Mouse (Mus musculus) gastrocnemius, postnatal 36 days (tissue): ENCODE measurements around the gene Klk1b8. TPM values are rescaled to one million over a fixed set of nuclear protein-coding genes. Genes with fewer than 3 reads are reported as not detected.
"Not testable (repeated sequence)": the region's sequence is repeated elsewhere in the genome, so short reads cannot be mapped to it uniquely, and the experiment has no call there.

Experiments used
- DNase-seq, 2 experiments: peaks; one replicate each; pipeline ENCODE4 v3.0.0; 2022
- intact Hi-C: fragments of 180-260 bp; cut with DNase I; formaldehyde crosslinking; loops from one replicate; pipeline ENCODE4 v1.15.1; 2025
- long read RNA-seq, 2 experiments: library from polyadenylated mRNA; stranded (forward); transcript quantifications; one replicate each; pipeline ENCODE4 v2.0.0; 2021
- total RNA-seq, 2 experiments: library from RNA; stranded (reverse); gene quantifications; 2 replicates each; pipeline ENCODE4 v1.2.3; 2021

The Klk1b8 gene
- total RNA-seq, result not detected
- long read RNA-seq, experiment 1, result 0 reads
- long read RNA-seq, experiment 2, result 0 reads

GRCm38 (mm10) chr7:43950364-43950763 is at the start of gene Klk1b8:
Gene Klk1b8 (plus strand): TSS chr7:43950664.
- no peak for DNase-seq
- intact Hi-C loops, result no loop called here

GRCm38 (mm10) chr7:43914821-43915220 is 35.6 kb upstream of the Klk1b8 start:
- no peak for DNase-seq
- intact Hi-C loops, result no loop called here

GRCm38 (mm10) chr7:43918426-43918825 is 32.0 kb upstream of the Klk1b8 start:
- intact Hi-C loops, result no loop called here
- no peak for DNase-seq

DNA sequence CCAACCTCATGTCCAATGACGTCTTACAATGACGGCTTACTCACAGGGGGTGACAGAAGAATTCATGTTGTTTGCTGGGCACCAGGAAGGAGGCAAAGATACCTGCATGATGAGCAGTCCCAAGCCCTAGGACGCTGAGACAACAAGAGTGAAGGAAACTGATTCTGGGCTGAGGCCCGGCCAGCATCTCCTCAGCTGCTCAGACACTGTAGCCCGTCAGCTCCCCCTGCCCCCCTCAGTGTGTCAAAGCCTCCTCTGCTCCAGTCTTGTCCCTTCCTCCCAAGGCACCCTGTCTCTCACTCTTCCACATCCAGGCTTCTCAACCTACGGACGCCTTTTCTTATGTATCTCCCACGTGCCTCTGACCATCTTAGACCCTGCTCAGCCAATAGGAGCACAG is 31.6 kb upstream of the Klk1b8 start:
- intact Hi-C loops, result no loop called here
- no peak for DNase-seq

GRCm38 (mm10) chr7:43919559-43920451 is 30.7 kb upstream of the Klk1b8 start:
- intact Hi-C loops, result no loop called here
- DNase-seq, result no peak

DNA sequence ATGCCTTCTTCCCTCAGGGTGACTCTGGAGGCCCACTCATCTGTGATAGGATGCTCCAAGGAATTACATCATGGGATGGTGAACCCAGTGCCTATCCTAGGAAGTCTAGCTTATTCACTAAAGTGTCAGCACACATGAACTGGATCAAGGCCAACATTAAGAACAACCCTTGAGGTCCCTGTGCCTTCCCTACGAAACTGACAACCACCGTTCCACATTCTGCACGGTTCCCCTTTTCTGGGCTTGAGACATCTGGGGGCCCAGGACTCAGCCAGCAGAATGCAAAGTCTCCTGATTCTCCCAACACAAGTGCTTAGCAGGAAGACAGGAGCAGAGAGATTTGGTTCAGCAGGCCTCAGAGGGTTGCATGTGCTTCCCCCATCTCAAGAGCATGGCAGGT is 29.9 kb upstream of the Klk1b8 start:
- intact Hi-C loops, result no loop called here
- DNase-seq, result no peak

- no peak for DNase-seq
- intact Hi-C loops, result no loop called here
These were observed 29.4 kb upstream of the Klk1b8 start for GRCm38 (mm10) chr7:43921087-43921486.

DNA sequence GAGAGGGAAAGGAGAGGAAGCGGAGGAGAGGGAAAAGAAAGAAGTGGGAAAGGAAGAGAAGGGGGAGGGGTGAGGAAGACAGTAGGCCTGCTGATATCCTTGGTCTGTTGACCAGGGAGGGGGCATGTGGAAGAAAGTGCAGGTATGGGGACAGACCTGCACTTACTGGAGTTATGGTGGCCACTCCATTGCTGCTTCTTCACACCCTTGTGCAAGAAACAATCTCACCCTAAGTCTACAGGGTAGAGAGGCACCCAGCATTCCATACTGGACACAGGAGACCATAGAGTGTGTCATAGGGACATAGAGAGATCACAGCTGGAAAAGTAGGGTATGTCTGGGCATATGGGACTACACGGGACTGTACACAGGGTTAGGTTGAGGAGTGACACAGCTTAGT is 28.5 kb upstream of the Klk1b8 start:
- DNase-seq, result no peak
- intact Hi-C loops, result no loop called here

GRCm38 (mm10) chr7:43925985-43926384 is 24.5 kb upstream of the Klk1b8 start:
- no peak for DNase-seq
- intact Hi-C loops, result no loop called here

DNA sequence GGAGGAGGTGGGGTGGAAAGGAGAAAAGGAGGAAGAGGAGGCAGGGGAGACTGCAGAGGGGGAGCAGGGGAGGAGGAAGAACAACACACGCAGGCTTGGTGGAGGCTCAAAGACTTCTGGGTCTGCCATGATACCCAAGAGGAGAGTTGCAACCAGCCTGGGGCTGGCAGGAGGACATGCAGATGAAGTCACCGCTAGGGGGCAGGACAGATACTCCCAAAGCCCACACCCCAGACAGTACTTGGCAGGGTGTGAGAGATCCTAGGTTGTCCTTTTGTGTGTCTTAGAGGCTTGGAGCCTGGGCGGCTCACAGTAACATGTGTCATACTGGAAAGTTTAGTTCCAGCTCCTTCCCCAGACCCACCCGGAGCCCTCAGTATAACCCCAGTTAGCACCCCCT is 21.9 kb upstream of the Klk1b8 start:
- intact Hi-C loops, result no loop called here
- DNase-seq, result no peak

GRCm38 (mm10) chr7:43932337-43932736 is 18.1 kb upstream of the Klk1b8 start:
- DNase-seq, result no peak
- intact Hi-C loops, result no loop called here

DNA sequence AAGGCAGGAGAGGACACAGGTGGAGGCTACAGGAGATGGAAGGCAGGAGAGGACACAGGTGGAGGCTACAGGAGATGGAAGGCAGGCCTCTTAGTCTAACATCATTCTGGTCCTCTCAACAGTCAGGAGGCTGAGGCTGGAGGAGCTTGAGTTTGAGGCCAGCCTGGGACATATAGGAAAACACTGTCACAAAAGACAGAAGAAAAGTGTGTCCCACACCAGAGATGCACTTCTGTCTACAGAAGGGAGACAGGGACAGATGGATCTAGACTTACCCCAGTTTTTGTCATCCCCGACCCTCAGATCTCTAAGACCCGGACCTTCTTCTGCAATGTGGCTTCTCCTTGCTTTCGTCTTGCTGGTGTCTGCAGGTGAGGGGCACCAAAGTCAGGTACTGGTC is 17.0 kb upstream of the Klk1b8 start, which contains the start of gene Klk15:
TSS of gene Klk15 (plus strand) at position 301 of the 400 bp plus-strand sequence.
- no peak for DNase-seq
- intact Hi-C loops, result no loop called here

DNA sequence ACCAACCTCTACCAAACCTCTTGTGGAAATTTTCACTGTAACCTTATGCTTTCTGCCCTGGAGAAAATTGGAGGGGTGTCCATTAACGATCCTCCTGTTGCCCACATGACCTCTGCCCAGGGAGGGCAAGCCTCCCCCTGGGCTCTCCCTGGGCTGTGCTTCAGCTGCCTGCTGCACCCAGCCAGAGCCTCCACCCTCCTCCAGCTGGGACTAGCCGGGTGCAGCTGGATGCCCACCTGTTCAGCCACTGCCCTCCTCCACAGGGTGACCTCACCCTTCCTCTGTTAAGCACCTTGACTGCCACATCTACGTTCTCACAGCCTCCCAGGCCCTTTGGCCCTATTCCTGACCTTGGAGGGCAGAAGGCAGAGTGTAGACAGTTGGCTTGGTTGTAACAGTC is 15.7 kb upstream of the Klk1b8 start:
- intact Hi-C loops, result no loop called here
- no peak for DNase-seq

GRCm38 (mm10) chr7:43936551-43936950 is 13.9 kb upstream of the Klk1b8 start:
- intact Hi-C loops, result no loop called here
- no peak for DNase-seq

DNA sequence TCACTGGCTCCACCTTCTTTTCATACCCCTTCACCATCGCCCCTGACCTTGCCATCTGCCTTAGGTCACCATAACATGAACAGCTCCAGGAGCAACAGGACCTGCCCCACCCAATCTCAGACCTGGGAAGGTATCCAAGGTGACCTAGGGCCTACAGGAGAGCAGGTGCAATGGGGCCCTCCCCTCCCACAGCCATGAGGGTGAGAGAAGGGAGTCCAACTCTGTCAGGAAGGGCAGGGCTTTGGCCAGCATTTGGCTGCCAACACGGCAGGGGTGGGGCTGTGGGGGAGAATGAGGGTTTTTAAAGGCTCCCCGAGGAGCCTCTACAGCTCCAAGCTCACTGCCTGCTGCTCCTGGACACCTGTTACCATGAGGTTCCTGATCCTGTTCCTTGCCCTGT is 8.2 kb upstream of the Klk1b8 start:
- DNase-seq, intact Hi-C loops: not testable (repeated sequence)

- intact Hi-C loops, result no loop called here
- no peak for DNase-seq
These were observed 5.7 kb upstream of the Klk1b8 start for GRCm38 (mm10) chr7:43944727-43945264.

DNA sequence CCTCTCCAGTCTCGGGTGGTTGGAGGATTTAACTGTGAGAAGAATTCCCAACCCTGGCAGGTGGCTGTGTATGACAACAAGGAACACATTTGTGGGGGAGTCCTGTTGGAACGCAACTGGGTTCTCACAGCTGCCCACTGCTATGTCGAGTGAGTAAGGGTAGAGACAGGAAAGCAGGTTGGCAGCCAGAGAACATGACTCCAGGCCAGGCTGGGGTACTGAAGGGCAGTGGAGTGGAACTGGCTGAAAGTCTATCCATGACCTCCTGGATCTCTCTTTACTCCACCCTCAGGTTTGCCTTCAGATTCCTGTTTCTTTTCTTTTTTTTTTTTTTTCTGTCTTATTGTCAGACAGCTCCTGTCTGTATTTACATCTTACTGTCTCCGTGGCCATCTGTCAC is 2.2 kb downstream of the Klk1b8 start:
- no peak for DNase-seq
- intact Hi-C loops, result no loop called here

- no peak for DNase-seq
- intact Hi-C loops, result no loop called here
These were observed 16.0 kb downstream of the Klk1b8 start, which contains the start of gene Klk1b1 for GRCm38 (mm10) chr7:43966451-43966850. Gene Klk1b1 (plus strand): TSS chr7:43966751.

DNA sequence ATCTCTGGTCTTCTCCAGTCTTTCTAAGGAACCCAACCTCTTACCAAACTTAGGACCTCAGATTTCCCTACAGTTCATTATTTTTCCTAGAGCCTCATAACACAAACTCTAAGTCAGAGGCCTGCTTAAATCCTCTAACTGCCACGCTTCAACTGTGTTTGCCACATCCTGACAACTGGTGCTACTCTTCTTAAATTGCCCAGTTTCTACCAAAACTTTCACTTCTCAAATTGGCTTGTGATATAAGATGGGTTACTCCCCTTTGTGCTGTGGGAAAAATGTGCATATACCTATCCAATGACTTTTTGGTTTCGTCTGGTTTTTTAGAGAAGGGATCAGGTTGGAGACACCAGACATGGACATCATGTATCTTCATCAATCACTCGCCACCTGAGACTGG is 16.6 kb downstream of the Klk1b8 start:
- intact Hi-C loops, result no loop called here

GRCm38 (mm10) chr7:43967612-43968011 is 17.1 kb downstream of the Klk1b8 start:
- DNase-seq, result no peak
- intact Hi-C loops, result no loop called here

More for the DNA sequence above, 16.6 kb downstream of the Klk1b8 start:
- DNase-seq, result no peak

DNA sequence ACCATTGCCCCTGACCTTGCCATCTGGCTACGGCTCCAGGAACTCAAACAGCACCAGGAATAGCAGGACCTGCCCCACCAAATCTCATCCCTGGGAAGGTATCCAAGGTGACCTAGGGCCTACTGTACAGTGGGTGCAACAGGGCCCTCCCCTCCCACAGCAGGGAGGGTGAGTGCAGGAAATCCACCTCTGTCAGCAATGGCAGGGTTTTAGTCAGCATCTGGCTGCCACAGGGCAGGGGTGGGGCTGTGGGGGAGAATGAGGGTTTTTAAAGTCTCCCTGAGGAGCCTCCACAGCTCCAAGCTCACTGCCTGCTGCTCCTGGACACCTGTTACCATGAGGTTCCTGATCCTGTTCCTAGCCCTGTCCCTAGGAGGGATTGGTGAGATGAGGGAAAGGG is 25.3 kb downstream of the Klk1b8 start, which contains the start of gene Klk1b9:
TSS of gene Klk1b9 (plus strand) at position 301 of the 400 bp plus-strand sequence.
- intact Hi-C loops, DNase-seq: not testable (repeated sequence)

DNA sequence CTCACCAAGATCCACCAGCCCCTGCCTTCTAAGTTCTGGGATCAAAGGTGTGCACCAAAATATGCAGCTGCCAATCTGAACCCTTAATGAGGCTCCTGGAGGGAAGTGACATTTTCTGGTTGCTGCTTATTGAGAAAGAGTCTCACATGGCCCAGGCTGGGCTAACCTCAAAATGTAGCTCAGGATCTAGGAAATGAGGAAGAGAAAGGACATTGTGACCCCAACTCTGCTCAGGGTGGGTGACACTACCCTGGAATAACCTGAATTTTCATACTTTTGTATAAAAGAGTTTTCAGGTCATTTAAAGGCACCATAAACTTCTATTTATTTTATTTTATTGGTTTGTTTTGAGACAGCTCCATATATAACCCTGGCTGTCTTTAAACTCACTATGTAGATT is 35.2 kb downstream of the Klk1b8 start:
- intact Hi-C loops, result no loop called here

More for the DNA sequence above, 35.2 kb downstream of the Klk1b8 start:
- no peak for DNase-seq
